Comparison of ENCODE assay signal across 8 mouse cellular contexts in the genomic region with DNA sequence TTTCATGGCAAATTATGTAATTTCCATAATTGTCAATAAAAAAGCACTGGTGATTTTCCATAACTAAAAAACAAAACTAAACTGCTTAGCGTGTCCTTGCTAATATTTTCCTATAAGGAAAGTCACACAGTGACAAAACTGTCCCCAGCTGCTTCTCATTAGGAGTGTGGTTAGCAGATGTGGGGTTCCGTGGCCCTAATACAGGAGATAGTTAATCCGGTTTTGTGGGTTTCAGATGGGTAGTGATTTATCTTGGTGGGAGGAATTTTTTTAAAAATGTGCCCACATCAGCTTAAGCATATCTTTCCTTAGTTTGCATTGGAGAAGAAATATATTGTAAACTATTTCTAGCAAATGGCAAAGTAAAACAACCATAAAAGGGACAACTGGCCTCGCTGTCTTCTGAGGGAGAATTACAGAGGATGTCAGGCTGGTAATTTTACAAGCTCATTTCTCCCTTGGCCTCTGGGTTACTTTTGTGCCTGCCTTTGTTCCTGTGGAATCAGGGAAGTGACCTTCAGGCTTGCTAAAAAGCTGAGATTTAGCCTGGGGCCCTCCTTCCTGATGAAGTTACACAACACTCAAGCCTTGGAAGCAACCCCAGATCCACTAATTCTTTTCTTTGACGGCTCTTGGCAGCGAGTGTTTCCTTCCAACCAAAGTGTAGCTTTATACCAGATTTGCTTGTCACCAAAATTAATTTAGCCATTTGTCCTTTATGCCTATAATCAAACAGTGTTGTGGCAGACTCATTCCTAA. TPM values are rescaled to one million over a fixed set of nuclear protein-coding genes. Genes with fewer than 3 reads are reported as not detected.
DNase-seq lines count a peak whose midpoint lies in the region; ATAC-seq lines count a peak whose summit lies in the region.

No protein-coding gene starts in this region.

- peak; percentile 97 for DNase-seq in heart, adult 11 months
- peak; percentile 67 for DNase-seq in fat pad, adult 2 months (ENCODE audit: extremely low read depth, low read depth, low spot score)
- DNase-seq in kidney, adult 11 months, result peak; percentile 81
- DNase-seq in lung, postnatal 36 days, result peak; percentile 82
- no peak for DNase-seq in spleen, postnatal 14 days (ENCODE audit: low spot score in 2 of 2)
- DNase-seq in right cerebral cortex, postnatal 25 days, result no peak
- no peak for DNase-seq in midbrain, embryonic 11.5 days (ENCODE audit: low spot score, missing footprints)

- H3K9me3 ChIP-seq in heart, embryonic 11.5 days (replicated peaks; ENCODE audit: control insufficient read depth, low read length), result no peaks in the 10 kb centered on the region
- H3K9me3 ChIP-seq in midbrain, embryonic 11.5 days (ENCODE audit: control insufficient read depth, low read length), result no peaks in the 10 kb centered on the region

- no peaks in the 10 kb centered on the region for H3K27me3 ChIP-seq in heart, embryonic 11.5 days (ENCODE audit: control insufficient read depth, insufficient read depth, low read length)
- peaks cover 3% of the 10 kb centered on the region; the same call in 1 of the 2 replicates for H3K27me3 ChIP-seq in midbrain, embryonic 11.5 days (ENCODE audit: control insufficient read depth, insufficient read depth, low read length)

- no peak for ATAC-seq in heart, embryonic 11.5 days (replicated peaks; ENCODE audit: insufficient number of reproducible peaks, low FRiP score, low TSS enrichment)
- no peak for ATAC-seq in midbrain, embryonic 11.5 days (ENCODE audit: low FRiP score)

- H3K4me1 ChIP-seq in heart, embryonic 11.5 days (ENCODE audit: control insufficient read depth, insufficient read depth, low read length), result no peaks in the 10 kb centered on the region
- peaks cover 4% of the 10 kb centered on the region; the same call in 1 of the 2 replicates for H3K4me1 ChIP-seq in midbrain, embryonic 11.5 days (ENCODE audit: control insufficient read depth, insufficient read depth, low read length)

- no peak overlapping the region for H3K9ac ChIP-seq in heart, embryonic 11.5 days (ENCODE audit: low read depth, low read length)
- H3K9ac ChIP-seq in midbrain, embryonic 11.5 days (ENCODE audit: low read length), result no peak overlapping the region

- no peaks in the 10 kb centered on the region for H3K36me3 ChIP-seq in heart, embryonic 11.5 days (ENCODE audit: control insufficient read depth, insufficient read depth, low read length)
- no peaks in the 10 kb centered on the region for H3K36me3 ChIP-seq in midbrain, embryonic 11.5 days (ENCODE audit: control insufficient read depth, insufficient read depth, low read length)

- H3K4me2 ChIP-seq in heart, embryonic 11.5 days, result no peak overlapping the region
- H3K4me2 ChIP-seq in midbrain, embryonic 11.5 days, result no peak overlapping the region

- no peak overlapping the region for H3K4me3 ChIP-seq in heart, embryonic 11.5 days (ENCODE audit: low read depth, low read length)
- H3K4me3 ChIP-seq in midbrain, embryonic 11.5 days (ENCODE audit: low read depth, low read length), result no peak overlapping the region

- no peak overlapping the region for H3K27ac ChIP-seq in heart, embryonic 11.5 days (ENCODE audit: low read depth, low read length)
- H3K27ac ChIP-seq in midbrain, embryonic 11.5 days (ENCODE audit: low read depth, low read length), result no peak overlapping the region

- WGBS in heart, embryonic 11.5 days (ENCODE audit: insufficient replicate concordance), result 70% methylated on average over 6 of the region's 6 CpGs
- WGBS in midbrain, embryonic 11.5 days, result 74% methylated on average over 6 of the region's 6 CpGs

RNA-seq across cellular contexts. Expression of gene Sntb2, which starts 6.2 kb away (rescaled TPM):
- 6.0 and 8.0 TPM in 2 replicates for polyA plus RNA-seq in heart, embryonic 11.5 days (2014; fragmentation: Nextera tagmentation; extraction: Ambion mirVana)
- 5.9 and 6.2 TPM in 2 replicates for polyA plus RNA-seq in midbrain, embryonic 11.5 days (2014; fragmentation: Nextera tagmentation; extraction: Ambion mirVana)

RNA-seq across cellular contexts. Expression of gene Utp4, which starts 35.9 kb away (rescaled TPM):
- polyA plus RNA-seq in heart, embryonic 11.5 days (2014; fragmentation: Nextera tagmentation; extraction: Ambion mirVana), result 53.9 and 56.9 TPM in 2 replicates
- polyA plus RNA-seq in midbrain, embryonic 11.5 days (2014; fragmentation: Nextera tagmentation; extraction: Ambion mirVana), result 72.7 and 73.6 TPM in 2 replicates

RNA-seq across cellular contexts. Expression of gene Has3, which starts 59.3 kb away (rescaled TPM):
- 0.08 and 0.17 TPM in 2 replicates for polyA plus RNA-seq in heart, embryonic 11.5 days (2014; fragmentation: Nextera tagmentation; extraction: Ambion mirVana)
- 0.10 and 0.14 TPM in 2 replicates for polyA plus RNA-seq in midbrain, embryonic 11.5 days (2014; fragmentation: Nextera tagmentation; extraction: Ambion mirVana)

Comparison
In these comparisons a context has a peak if more than half of its experiments do, and no peak if none do; other contexts are left out.
1. DNase-seq: peak in heart, adult 11 months (single experiment), fat pad, adult 2 months (single experiment), kidney, adult 11 months (single experiment) and lung, postnatal 36 days (single experiment); none in spleen, postnatal 14 days (0 of 2), right cerebral cortex, postnatal 25 days (single experiment) and midbrain, embryonic 11.5 days (single experiment).